Mouse (Mus musculus) hindbrain, embryonic 16.5 days (tissue): ENCODE results near the gene Fbln5. TPM values are rescaled to one million over a fixed set of nuclear protein-coding genes. Genes with fewer than 3 reads are reported as not detected.

Experiments used
- ATAC-seq: fragments of 200-750 bp; cut with Nextera tagmentation; 2 replicates; pipeline ENCODE4 v1.8.0; 2017; ENCODE audit warnings: moderate TSS enrichment, moderate library complexity
- H3K27ac ChIP-seq: fragments of 300-500 bp; sonication (generic); 2 replicates; pipeline ENCODE4 v1.5.1; 2014; ENCODE audit warnings: low read depth, mild to moderate bottlenecking, control low read depth, low read length, moderate library complexity
- H3K27me3 ChIP-seq: fragments of 300-500 bp; sonication (generic); replicated peaks from 2 replicates; pipeline ENCODE4 v1.6.1; 2014; ENCODE audit warnings: low read length; ENCODE audit not compliant: control insufficient read depth, insufficient read depth
- H3K36me3 ChIP-seq: fragments of 300-500 bp; sonication (generic); 2 replicates; pipeline ENCODE4 v1.6.1; 2014; ENCODE audit warnings: mild to moderate bottlenecking, low read length, moderate library complexity, mixed read lengths; ENCODE audit not compliant: control insufficient read depth, insufficient read depth
- H3K4me1 ChIP-seq: fragments of 300-500 bp; sonication (generic); 2 replicates; pipeline ENCODE4 v1.6.1; 2014; ENCODE audit warnings: low read depth, low read length; ENCODE audit not compliant: control insufficient read depth, insufficient read depth
- H3K4me2 ChIP-seq: fragments of 300-500 bp; sonication (generic); 2 replicates; pipeline ENCODE4 v1.6.1; 2014; ENCODE audit warnings: mild to moderate bottlenecking, low read length, control low read depth, moderate library complexity
- H3K4me3 ChIP-seq: fragments of 300-500 bp; sonication (generic); 2 replicates; pipeline ENCODE4 v1.5.1; 2014; ENCODE audit warnings: mild to moderate bottlenecking, low read length, control low read depth, moderate library complexity
- H3K9ac ChIP-seq: fragments of 300-500 bp; sonication (generic); 2 replicates; pipeline ENCODE4 v1.6.1; 2014; ENCODE audit warnings: low read depth, mild to moderate bottlenecking, control low read depth, low read length, moderate library complexity
- H3K9me3 ChIP-seq: fragments of 300-500 bp; sonication (generic); 2 replicates; pipeline ENCODE4 v1.6.1; 2014; ENCODE audit warnings: mild to moderate bottlenecking, low read length, moderate library complexity; ENCODE audit not compliant: control insufficient read depth
- WGBS: fragments of 180-500 bp; shearing (Covaris S2); extraction: QIAGEN DNeasy Blood & Tissue Kit; methylation state at CpG from one replicate; pipeline ENCODE4 v1.1.7; 2014; 5-methylcytosine and 5-hydroxymethylcytosine counted together
- polyA plus RNA-seq: library from polyadenylated mRNA; unstranded; fragments of >200 nt; fragmentation: Nextera tagmentation; extraction: Ambion mirVana; gene quantifications from 2 replicates; pipeline ENCODE4 v1.2.1, GENCODE M21; 2015

Gene Fbln5
- polyA plus RNA-seq, 1 experiment from 2014 or later: 18.4 TPM

GRCm38 (mm10) chr12:101798189-101798922 lies 20.5 kb downstream of the Fbln5 start:
- no peaks in the 10 kb centered on the region for H3K4me1 ChIP-seq
- WGBS: 71% methylated on average over 7 of the region's 7 CpGs
- no peak for ATAC-seq

GRCm38 (mm10) chr12:101794458-101794857 lies 24.4 kb downstream of the Fbln5 start:
- 91% methylated on average over 3 of the region's 3 CpGs for WGBS
- H3K9me3 ChIP-seq: no peaks in the 10 kb centered on the region
- no peaks in the 10 kb centered on the region for H3K4me1 ChIP-seq
- ATAC-seq: no peak
- H3K27me3 ChIP-seq: no peaks in the 10 kb centered on the region
- no peak overlapping the region for H3K4me3 ChIP-seq
- no peak overlapping the region for H3K27ac ChIP-seq
- H3K4me2 ChIP-seq: no peak overlapping the region
- no peaks in the 10 kb centered on the region for H3K36me3 ChIP-seq
- H3K9ac ChIP-seq: no peak overlapping the region

More at GRCm38 (mm10) chr12:101798189-101798922, 20.5 kb downstream of the Fbln5 start:
- H3K9me3 ChIP-seq: no peaks in the 10 kb centered on the region
- no peak overlapping the region for H3K4me3 ChIP-seq
- H3K4me2 ChIP-seq: no peak overlapping the region
- no peaks in the 10 kb centered on the region for H3K27me3 ChIP-seq
- H3K36me3 ChIP-seq: no peaks in the 10 kb centered on the region
- H3K9ac ChIP-seq: no peak overlapping the region
- H3K27ac ChIP-seq: no peak overlapping the region

- no peak overlapping the region for H3K4me3 ChIP-seq
- ATAC-seq: no peak
- no peaks in the 10 kb centered on the region for H3K36me3 ChIP-seq
- H3K4me2 ChIP-seq: no peak overlapping the region
- H3K9ac ChIP-seq: no peak overlapping the region
- WGBS: 60% methylated on average over 5 of the region's 5 CpGs
- H3K27ac ChIP-seq: no peak overlapping the region
- H3K4me1 ChIP-seq: no peaks in the 10 kb centered on the region
- no peaks in the 10 kb centered on the region for H3K27me3 ChIP-seq
- no peaks in the 10 kb centered on the region for H3K9me3 ChIP-seq
Measured at GRCm38 (mm10) chr12:101793221-101793621, 25.6 kb downstream of the Fbln5 start.

GRCm38 (mm10) chr12:101792684-101793083 lies 26.2 kb downstream of the Fbln5 start:
- Histone ChIP-seq H3K4me3 (no peak overlapping the region), H3K36me3 (no peaks in the 10 kb centered on the region), H3K27me3 (no peaks in the 10 kb centered on the region), H3K9me3 (no peaks in the 10 kb centered on the region), H3K27ac (no peak overlapping the region), H3K4me2 (no peak overlapping the region), H3K4me1 (no peaks in the 10 kb centered on the region), H3K9ac (no peak overlapping the region)
- 91% methylated on average over 4 of the region's 4 CpGs for WGBS
- ATAC-seq: no peak

GRCm38 (mm10) chr12:101789767-101790166 lies 29.1 kb downstream of the Fbln5 start:
- ATAC-seq: no peak
- no peaks in the 10 kb centered on the region for H3K9me3 ChIP-seq
- WGBS: 93% methylated on average over 3 of the region's 3 CpGs
- no peaks in the 10 kb centered on the region for H3K36me3 ChIP-seq
- no peaks in the 10 kb centered on the region for H3K27me3 ChIP-seq
- H3K4me1 ChIP-seq: no peaks in the 10 kb centered on the region
- no peak overlapping the region for H3K27ac ChIP-seq
- no peak overlapping the region for H3K4me2 ChIP-seq
- H3K4me3 ChIP-seq: no peak overlapping the region
- no peak overlapping the region for H3K9ac ChIP-seq

- 80% methylated on average over 3 of the region's 3 CpGs for WGBS
- no peak for ATAC-seq
- H3K27me3 ChIP-seq: no peaks in the 10 kb centered on the region
- H3K4me2 ChIP-seq: no peak overlapping the region
- H3K36me3 ChIP-seq: no peaks in the 10 kb centered on the region
- H3K4me1 ChIP-seq: no peaks in the 10 kb centered on the region
- no peak overlapping the region for H3K9ac ChIP-seq
- no peaks in the 10 kb centered on the region for H3K9me3 ChIP-seq
- no peak overlapping the region for H3K27ac ChIP-seq
- no peak overlapping the region for H3K4me3 ChIP-seq
Measured at GRCm38 (mm10) chr12:101789250-101789649, 29.6 kb downstream of the Fbln5 start.

- Histone ChIP-seq H3K9me3 (no peaks in the 10 kb centered on the region), H3K27me3 (no peaks in the 10 kb centered on the region), H3K36me3 (no peaks in the 10 kb centered on the region), H3K4me1 (no peaks in the 10 kb centered on the region), H3K4me2 (no peak overlapping the region), H3K27ac (no peak overlapping the region), H3K9ac (no peak overlapping the region), H3K4me3 (no peak overlapping the region)
- no peak for ATAC-seq
- WGBS: 61% methylated on average over 2 of the region's 2 CpGs
Measured at GRCm38 (mm10) chr12:101782787-101783186, 36.1 kb downstream of the Fbln5 start.

- ATAC-seq: no peak
- H3K9me3 ChIP-seq: no peaks in the 10 kb centered on the region
- H3K4me1 ChIP-seq: no peaks in the 10 kb centered on the region
- H3K27me3 ChIP-seq: no peaks in the 10 kb centered on the region
- WGBS: 81% methylated on average over 5 of the region's 5 CpGs
- H3K4me2 ChIP-seq: no peak overlapping the region
- no peak overlapping the region for H3K4me3 ChIP-seq
- no peak overlapping the region for H3K27ac ChIP-seq
- H3K9ac ChIP-seq: no peak overlapping the region
- H3K36me3 ChIP-seq: no peaks in the 10 kb centered on the region
Measured at GRCm38 (mm10) chr12:101780915-101781314, 37.9 kb downstream of the Fbln5 start.

- H3K9ac ChIP-seq: no peak overlapping the region
- no peak overlapping the region for H3K27ac ChIP-seq
- H3K36me3 ChIP-seq: no peaks in the 10 kb centered on the region
- H3K4me3 ChIP-seq: no peak overlapping the region
- no peaks in the 10 kb centered on the region for H3K4me1 ChIP-seq
- no peaks in the 10 kb centered on the region for H3K27me3 ChIP-seq
- ATAC-seq: 0 out of 2 replicates have a peak, but pooled peaks have one; percentile 56
- H3K9me3 ChIP-seq: no peaks in the 10 kb centered on the region
- 61% methylated on average over 9 of the region's 9 CpGs for WGBS
- no peak overlapping the region for H3K4me2 ChIP-seq
Measured at GRCm38 (mm10) chr12:101777613-101778325, 41.1 kb downstream of the Fbln5 start.
